Mouse (Mus musculus): ENCODE results near the gene Gm20696.

DNA sequence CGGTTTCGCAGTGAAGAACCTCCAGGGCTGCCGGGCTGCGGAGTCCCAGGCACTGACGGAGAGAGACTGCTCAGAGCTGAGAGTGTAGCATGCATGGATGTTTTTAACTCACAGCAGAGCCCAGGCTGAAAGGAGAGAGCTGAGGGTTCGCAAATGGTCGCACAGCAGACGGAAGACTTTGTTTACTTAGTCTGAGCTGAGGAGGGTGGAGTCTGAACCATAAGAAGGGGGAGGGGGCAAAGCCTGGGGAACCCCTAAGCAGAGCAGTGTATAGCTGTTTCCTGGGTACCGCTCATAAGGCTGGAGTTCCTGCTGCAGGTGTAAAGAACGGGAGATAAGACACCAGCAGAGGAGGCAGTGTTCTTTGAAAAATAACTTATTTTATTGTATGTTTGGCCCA lies 20.3 kb downstream of the Gm20696 start:
- TF ChIP-seq GATA1 (IDR thresholded peaks at IDR 0.05; ENCODE audit: borderline replicate concordance, low read length) (no peak), FLI1 (IDR thresholded peaks at IDR 0.05; ENCODE audit: low read length) (no peak)
